Mouse (Mus musculus) midbrain, embryonic 12.5 days (tissue): Measurements from ENCODE around the gene Man1c1. TPM values are rescaled to one million over a fixed set of nuclear protein-coding genes. Genes with fewer than 3 reads are reported as not detected.
A peak's percentile ranks its signal among the peaks of the same experiment; 100 is the strongest.

Source experiments
- ATAC-seq: fragments of 200-750 bp; cut with Nextera tagmentation; 2 replicates; pipeline ENCODE4 v1.8.0; 2017; ENCODE audit warnings: low read depth, moderate TSS enrichment, moderate library complexity; ENCODE audit not compliant: low FRiP score
- H3K27ac ChIP-seq: fragments of 300-500 bp; sonication (generic); replicated peaks from 2 replicates; pipeline ENCODE4 v1.5.1; 2016; ENCODE audit warnings: mild to moderate bottlenecking
- H3K27me3 ChIP-seq: fragments of 300-500 bp; sonication (generic); 2 replicates; pipeline ENCODE4 v1.6.1; 2016; ENCODE audit warnings: mild to moderate bottlenecking
- H3K36me3 ChIP-seq: fragments of 300-500 bp; sonication (generic); 2 replicates; pipeline ENCODE4 v1.6.1; 2016
- H3K4me1 ChIP-seq: fragments of 300-500 bp; sonication (generic); 2 replicates; pipeline ENCODE4 v1.6.1; 2016
- H3K4me2 ChIP-seq: fragments of 300-500 bp; sonication (generic); replicated peaks from 2 replicates; pipeline ENCODE4 v1.6.1; 2016; ENCODE audit warnings: mild to moderate bottlenecking, moderate library complexity
- H3K4me3 ChIP-seq: fragments of 300-500 bp; sonication (generic); 2 replicates; pipeline ENCODE4 v1.5.1; 2016; ENCODE audit warnings: mild to moderate bottlenecking
- H3K9ac ChIP-seq: fragments of 300-500 bp; sonication (generic); replicated peaks from 2 replicates; pipeline ENCODE4 v1.6.1; 2016; ENCODE audit warnings: mild to moderate bottlenecking, moderate library complexity
- H3K9me3 ChIP-seq: fragments of 300-500 bp; sonication (generic); 2 replicates; pipeline ENCODE4 v1.6.1; 2016; ENCODE audit warnings: mild to moderate bottlenecking
- WGBS: fragments of 180-500 bp; shearing (Covaris S2); methylation state at CpG from one replicate; pipeline ENCODE4 v1.1.7; 2016; 5-methylcytosine and 5-hydroxymethylcytosine counted together
- polyA plus RNA-seq: library from polyadenylated mRNA; unstranded; fragments of >200 nt; fragmentation: Nextera tagmentation; extraction: Ambion mirVana; gene quantifications from 2 replicates; pipeline ENCODE4 v1.2.1, GENCODE M21; 2016

Gene Man1c1
- polyA plus RNA-seq, 1 experiment from 2014 or later = 5.4 TPM

GRCm38 (mm10) chr4:134548169-134548938 lies 155.7 kb downstream of the Man1c1 start:
- H3K4me2 ChIP-seq = no peak overlapping the region
- ATAC-seq = no peak
- H3K36me3 ChIP-seq = peaks cover 68% of the 10 kb centered on the region
- peaks cover 10% of the 10 kb centered on the region for H3K9me3 ChIP-seq
- 73% methylated on average over 18 of the region's 18 CpGs for WGBS
- no peaks in the 10 kb centered on the region for H3K27me3 ChIP-seq
- H3K9ac ChIP-seq = no peak overlapping the region
- H3K27ac ChIP-seq = no peak overlapping the region
- peaks cover 33% of the 10 kb centered on the region for H3K4me1 ChIP-seq
- H3K4me3 ChIP-seq = no peak overlapping the region

GRCm38 (mm10) chr4:134546814-134547705 lies 157.0 kb downstream of the Man1c1 start:
- Histone ChIP-seq H3K27ac (no peak overlapping the region), H3K4me1 (peaks cover 29% of the 10 kb centered on the region), H3K4me2 (no peak overlapping the region), H3K9ac (no peak overlapping the region), H3K36me3 (peaks cover 76% of the 10 kb centered on the region), H3K27me3 (no peaks in the 10 kb centered on the region), H3K4me3 (no peak overlapping the region), H3K9me3 (peaks cover 10% of the 10 kb centered on the region)
- 72% methylated on average over 9 of the region's 9 CpGs for WGBS
- no peak for ATAC-seq

GRCm38 (mm10) chr4:134543261-134543660 lies 160.8 kb downstream of the Man1c1 start:
- Histone ChIP-seq H3K4me3 (no peak overlapping the region), H3K9ac (no peak overlapping the region), H3K4me2 (no peak overlapping the region), H3K27ac (no peak overlapping the region), H3K36me3 (peaks cover 84% of the 10 kb centered on the region), H3K9me3 (no peaks in the 10 kb centered on the region), H3K27me3 (no peaks in the 10 kb centered on the region), H3K4me1 (peaks cover 13% of the 10 kb centered on the region)
- peak; percentile 68 for ATAC-seq
- WGBS = 11% methylated on average over 5 of the region's 5 CpGs

- Histone ChIP-seq H3K4me1 (peaks cover 12% of the 10 kb centered on the region), H3K27me3 (no peaks in the 10 kb centered on the region), H3K36me3 (peaks cover 79% of the 10 kb centered on the region), H3K9me3 (no peaks in the 10 kb centered on the region), H3K4me3 (no peak overlapping the region), H3K9ac (no peak overlapping the region), H3K4me2 (no peak overlapping the region), H3K27ac (no peak overlapping the region)
- 91% methylated on average over 9 of the region's 9 CpGs for WGBS
- no peak for ATAC-seq
Observed at GRCm38 (mm10) chr4:134542726-134543125, 161.4 kb downstream of the Man1c1 start.

- 87% methylated on average over 10 of the region's 10 CpGs for WGBS
- H3K4me1 ChIP-seq = peaks cover 8% of the 10 kb centered on the region
- ATAC-seq = no peak
- H3K4me3 ChIP-seq = no peak overlapping the region
- no peaks in the 10 kb centered on the region for H3K9me3 ChIP-seq
- H3K27me3 ChIP-seq = no peaks in the 10 kb centered on the region
- H3K36me3 ChIP-seq = peaks cover 43% of the 10 kb centered on the region
- no peak overlapping the region for H3K27ac ChIP-seq
- H3K4me2 ChIP-seq = no peak overlapping the region
- H3K9ac ChIP-seq = no peak overlapping the region
Observed at GRCm38 (mm10) chr4:134538997-134539580, 165.0 kb downstream of the Man1c1 start.

- H3K36me3 ChIP-seq = peaks cover 34% of the 10 kb centered on the region
- H3K4me1 ChIP-seq = peaks cover 17% of the 10 kb centered on the region
- H3K27me3 ChIP-seq = no peaks in the 10 kb centered on the region
- peak overlapping the region; percentile 83 for H3K4me3 ChIP-seq
- no peak; the same call in 1 of the 2 replicates for ATAC-seq
- H3K9me3 ChIP-seq = no peaks in the 10 kb centered on the region
- WGBS = 12% methylated on average over 8 of the region's 8 CpGs
- H3K27ac ChIP-seq = 0 out of 2 replicates have a peak overlapping the region, but pooled peaks have one; percentile 16
- peak overlapping the region; percentile 97 for H3K4me2 ChIP-seq
- H3K9ac ChIP-seq = peak overlapping the region; percentile 42
Observed at GRCm38 (mm10) chr4:134535787-134536151, 168.3 kb downstream of the Man1c1 start.

- Histone ChIP-seq H3K9me3 (no peaks in the 10 kb centered on the region), H3K4me1 (peaks cover 17% of the 10 kb centered on the region), H3K4me2 (peak within 1 kb of the TSS; percentile 97), H3K4me3 (peak within 1 kb of the TSS; percentile 83), H3K9ac (peak within 1 kb of the TSS; percentile 85), H3K27ac (peak within 1 kb of the TSS; percentile 85), H3K36me3 (peaks cover 34% of the 10 kb centered on the region), H3K27me3 (no peaks in the 10 kb centered on the region)
- WGBS = under 1% methylated on average over 62 of the region's 71 CpGs
- ATAC-seq = peak; percentile 98
Observed at GRCm38 (mm10) chr4:134534932-134535786, 168.9 kb downstream of the Man1c1 start, which contains the start of gene Mtfr1l. Gene Mtfr1l, minus strand, starts transcription at chr4:134535387.

GRCm38 (mm10) chr4:134534124-134534886 lies 169.8 kb downstream of the Man1c1 start:
- no peaks in the 10 kb centered on the region for H3K9me3 ChIP-seq
- peak overlapping the region; percentile 83 for H3K4me3 ChIP-seq
- H3K27ac ChIP-seq = peak overlapping the region; percentile 85
- peaks cover 34% of the 10 kb centered on the region for H3K36me3 ChIP-seq
- H3K4me1 ChIP-seq = peaks cover 17% of the 10 kb centered on the region
- no peak; the same call in none of the 2 replicates for ATAC-seq
- H3K4me2 ChIP-seq = peak overlapping the region; percentile 97
- WGBS = 1% methylated on average over 57 of the region's 57 CpGs
- no peaks in the 10 kb centered on the region for H3K27me3 ChIP-seq
- peak overlapping the region; percentile 85 for H3K9ac ChIP-seq

- no peak overlapping the region for H3K27ac ChIP-seq
- peak overlapping the region; percentile 85; the same call in 1 of the 2 replicates for H3K9ac ChIP-seq
- H3K9me3 ChIP-seq = no peaks in the 10 kb centered on the region
- peak overlapping the region; percentile 97 for H3K4me2 ChIP-seq
- H3K4me1 ChIP-seq = peaks cover 17% of the 10 kb centered on the region
- ATAC-seq = no peak
- H3K27me3 ChIP-seq = no peaks in the 10 kb centered on the region
- WGBS = 86% methylated on average over 4 of the region's 4 CpGs
- H3K4me3 ChIP-seq = peak overlapping the region; percentile 83
- H3K36me3 ChIP-seq = peaks cover 38% of the 10 kb centered on the region
Observed at GRCm38 (mm10) chr4:134533421-134533820, 170.7 kb downstream of the Man1c1 start.

GRCm38 (mm10) chr4:134532928-134533327 lies 171.2 kb downstream of the Man1c1 start:
- no peaks in the 10 kb centered on the region for H3K9me3 ChIP-seq
- peaks cover 42% of the 10 kb centered on the region for H3K36me3 ChIP-seq
- peaks cover 17% of the 10 kb centered on the region for H3K4me1 ChIP-seq
- no peak overlapping the region for H3K9ac ChIP-seq
- no peak overlapping the region for H3K27ac ChIP-seq
- no peaks in the 10 kb centered on the region for H3K27me3 ChIP-seq
- no peak overlapping the region for H3K4me2 ChIP-seq
- 87% methylated on average over 4 of the region's 4 CpGs for WGBS
- H3K4me3 ChIP-seq = no peak overlapping the region
- no peak for ATAC-seq
